Mouse (Mus musculus) brain, embryonic 14.5 days (tissue): ENCODE measurements around the gene Tfap2a.

Experiments used
- CTCF ChIP-seq: fragments of 200-500 bp; IDR thresholded peaks from 2 replicates; pipeline ENCODE4 v1.5.1; 2012; ENCODE audit warnings: inconsistent platforms, mild to moderate bottlenecking, moderate library complexity, borderline replicate concordance; ENCODE audit not compliant: insufficient read depth, insufficient read length; ENCODE audit errors: extremely low read depth
- POLR2A ChIP-seq: fragments of 200-500 bp; IDR thresholded peaks from 2 replicates; pipeline ENCODE4 v1.6.1; 2012; ENCODE audit warnings: mild to moderate bottlenecking, inconsistent platforms, borderline replicate concordance; ENCODE audit not compliant: poor library complexity, insufficient read depth, insufficient read length, severe bottlenecking; ENCODE audit errors: extremely low read depth

- TF ChIP-seq POLR2A: no peak
- TF ChIP-seq CTCF: no peak
These were observed 18.5 kb downstream of the Tfap2a start for GRCm38 (mm10) chr13:40719741-40720082.
